Mouse (Mus musculus) T-helper 17 cell (primary cell): ENCODE results near the gene Ppp4c.
"Not testable (repeated sequence)": the region's sequence is repeated elsewhere in the genome, so short reads cannot be mapped to it uniquely, and the experiment has no call there.

Experiments
- in situ Hi-C, 2 experiments: fragments of 300-600 bp; cut with MboI, MseI; formaldehyde crosslinking; loops; 1 replicate in 1 of 2; 2 replicates in 1 of 2; pipeline ENCODE4 v1.15.1; 2025; ENCODE audit warnings: high pct_unique_total_duplicates in 2 of 2

Ppp4c gene

DNA sequence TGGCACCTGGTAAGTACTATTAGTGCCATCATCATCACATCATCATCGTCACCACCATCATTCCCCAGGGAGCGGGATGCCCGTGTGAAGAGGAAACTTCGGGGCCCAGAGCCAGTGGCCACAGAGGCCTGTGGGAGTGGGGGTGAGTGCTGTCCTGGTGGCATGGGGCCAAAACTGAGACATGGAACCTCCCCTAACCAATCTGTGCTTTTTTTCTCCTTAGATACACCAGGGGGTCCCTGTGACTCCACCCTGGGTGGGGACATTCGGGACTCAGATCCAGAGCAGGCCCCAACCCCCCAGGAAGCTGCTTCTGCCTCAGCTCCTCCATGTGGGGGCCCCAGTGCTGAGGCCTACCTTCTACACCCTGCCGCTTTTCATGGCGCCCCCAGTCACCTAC, 7.8 kb downstream of the Ppp4c start:
- in situ Hi-C loops: loop anchor here in 1 of 2 experiments (10.0 kb wide), 1 partner anchor 700 kb away; no protein-coding TSS in a partner anchor

DNA sequence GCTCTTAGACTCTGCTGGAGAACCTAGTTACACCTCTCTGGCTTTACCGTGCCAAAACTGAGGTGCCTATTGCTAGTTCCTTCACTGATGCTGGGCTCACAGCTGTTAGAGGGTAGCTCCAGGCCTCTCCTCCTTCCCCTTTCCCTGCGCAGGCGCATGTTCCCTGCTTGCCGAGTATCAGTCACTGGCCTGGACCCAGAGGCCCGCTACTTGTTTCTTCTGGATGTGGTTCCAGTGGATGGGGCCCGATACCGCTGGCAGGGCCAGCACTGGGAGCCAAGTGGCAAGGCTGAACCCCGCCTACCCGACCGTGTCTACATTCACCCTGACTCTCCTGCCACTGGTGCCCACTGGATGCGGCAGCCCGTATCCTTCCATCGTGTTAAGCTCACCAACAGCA, 9.6 kb downstream of the Ppp4c start:
- in situ Hi-C loops: loop anchor here in 1 of 2 experiments (10.0 kb wide), 1 partner anchor 702 kb away; no protein-coding TSS in a partner anchor

DNA sequence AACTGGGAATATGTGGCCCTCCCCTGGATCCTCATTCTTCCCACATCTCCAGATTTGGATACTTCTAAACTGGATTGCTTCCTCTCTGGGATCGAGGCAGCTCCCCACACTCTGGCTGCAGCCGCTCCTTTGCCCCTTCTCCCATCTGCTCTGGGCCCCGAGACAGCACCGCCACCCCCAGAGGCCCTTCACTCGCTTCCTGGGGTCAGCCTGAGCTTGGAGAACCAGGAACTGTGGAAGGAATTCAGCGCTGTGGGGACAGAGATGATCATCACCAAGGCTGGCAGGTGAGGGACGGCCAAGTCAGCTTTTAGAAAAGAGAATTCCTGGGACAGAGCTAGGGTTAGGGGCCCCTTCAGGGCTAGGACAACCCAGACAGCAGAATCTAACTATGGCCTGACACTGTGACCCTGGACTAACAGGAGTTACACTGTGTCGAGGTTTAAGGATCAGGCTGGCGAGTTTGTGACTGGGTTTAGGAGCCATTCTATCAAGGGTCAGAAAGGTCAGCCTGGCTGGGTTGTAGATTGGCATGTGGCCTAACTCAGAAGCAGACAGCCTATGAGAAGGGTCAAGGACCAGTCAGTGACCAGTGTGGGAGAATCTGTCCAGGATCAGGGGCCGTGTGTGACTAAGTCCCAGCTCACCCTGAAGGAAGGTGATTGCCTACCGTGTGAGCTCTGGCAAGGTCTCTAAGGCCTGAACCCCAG, 10.5 kb downstream of the Ppp4c start:
- in situ Hi-C loops: loop anchor here in 1 of 2 experiments (10.0 kb wide), 1 partner anchor 703 kb away; no protein-coding TSS in a partner anchor

DNA sequence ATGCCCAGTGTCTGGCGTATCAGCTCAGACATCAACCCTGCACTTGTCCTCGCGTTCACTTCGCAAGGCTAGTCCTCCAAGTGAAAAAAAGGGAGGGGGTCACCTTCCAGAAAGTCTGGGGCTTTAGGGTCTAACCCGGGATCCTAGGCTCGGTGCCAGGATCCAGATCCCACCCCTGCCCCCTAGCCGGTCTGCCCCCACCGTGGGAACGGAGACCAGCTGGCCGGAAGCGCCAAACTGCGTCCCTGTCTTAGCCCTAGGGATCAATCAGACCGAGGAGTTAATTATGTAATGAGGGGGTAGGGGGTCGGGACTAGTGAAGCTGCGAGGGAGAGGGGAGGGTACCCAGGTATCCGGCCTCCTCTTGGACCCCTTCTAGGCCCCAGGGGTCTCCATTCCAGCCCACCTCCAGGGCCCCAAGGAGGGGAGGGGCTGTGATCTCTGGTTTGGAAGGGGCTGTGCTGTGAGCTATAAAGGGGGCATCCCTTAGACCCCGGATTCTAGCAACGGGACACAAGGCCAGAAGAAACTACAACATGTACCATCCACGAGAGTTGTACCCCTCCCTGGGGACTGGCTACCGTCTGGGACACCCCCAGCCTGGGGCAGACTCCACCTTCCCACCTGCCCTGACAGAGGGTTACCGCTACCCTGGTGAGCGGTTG, 11.2 kb downstream of the Ppp4c start, which contains the start of gene Tbx6:
Gene Tbx6 (plus strand): TSS at position 513 of the 665 bp plus-strand sequence.
- in situ Hi-C loops: loop anchor here in 1 of 2 experiments (10.0 kb wide), 1 partner anchor 704 kb away; no protein-coding TSS in a partner anchor

DNA sequence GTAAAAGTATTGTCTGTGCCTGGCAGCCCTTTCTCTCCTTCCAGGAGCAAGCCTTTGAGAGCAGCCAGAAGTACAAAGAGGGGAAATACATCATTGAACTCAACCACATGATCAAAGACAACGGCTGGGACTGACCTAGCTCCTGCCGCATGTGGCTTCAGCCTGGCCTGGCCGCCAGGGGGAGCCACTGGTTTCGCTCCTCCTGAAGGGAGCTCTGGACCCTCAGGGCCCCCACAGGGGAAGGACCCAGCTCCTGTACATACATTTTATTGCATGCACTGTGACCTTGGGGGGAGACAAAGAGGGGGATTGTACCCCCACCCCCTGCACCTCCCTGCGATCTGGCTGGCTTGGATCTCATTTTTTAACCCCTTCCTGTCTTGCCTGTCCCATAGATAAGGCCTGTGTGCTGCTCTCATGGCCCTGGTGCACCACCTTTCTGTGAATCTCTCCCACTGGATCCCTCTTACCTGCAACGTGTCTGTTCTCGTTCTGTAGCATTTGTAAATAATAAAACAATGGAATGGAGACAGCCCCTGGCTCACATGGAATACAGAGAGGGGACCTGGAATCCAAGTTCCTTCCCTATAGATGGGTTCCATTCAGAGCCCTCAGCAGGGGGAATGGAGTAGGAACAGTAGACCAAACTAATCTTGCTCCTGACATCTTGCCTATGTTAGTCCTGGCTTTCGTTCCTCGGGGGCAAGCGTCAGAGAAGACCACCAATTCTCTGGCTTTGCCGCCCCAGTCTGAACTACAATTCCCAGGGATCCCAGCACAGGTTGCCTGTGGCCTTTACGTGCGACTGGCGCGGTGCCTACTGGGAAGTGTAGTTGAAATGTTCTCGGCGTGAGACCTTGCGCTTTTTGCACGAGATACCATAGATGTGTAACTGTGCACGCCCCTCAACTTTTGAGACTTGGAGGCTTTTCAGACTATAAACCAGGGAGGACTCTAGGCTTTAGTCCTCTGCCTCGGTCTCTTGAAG, 12.0 kb downstream of the Ppp4c start:
- in situ Hi-C loops: loop anchor here in 1 of 2 experiments (10.0 kb wide), 1 partner anchor 705 kb away; no protein-coding TSS in a partner anchor

DNA sequence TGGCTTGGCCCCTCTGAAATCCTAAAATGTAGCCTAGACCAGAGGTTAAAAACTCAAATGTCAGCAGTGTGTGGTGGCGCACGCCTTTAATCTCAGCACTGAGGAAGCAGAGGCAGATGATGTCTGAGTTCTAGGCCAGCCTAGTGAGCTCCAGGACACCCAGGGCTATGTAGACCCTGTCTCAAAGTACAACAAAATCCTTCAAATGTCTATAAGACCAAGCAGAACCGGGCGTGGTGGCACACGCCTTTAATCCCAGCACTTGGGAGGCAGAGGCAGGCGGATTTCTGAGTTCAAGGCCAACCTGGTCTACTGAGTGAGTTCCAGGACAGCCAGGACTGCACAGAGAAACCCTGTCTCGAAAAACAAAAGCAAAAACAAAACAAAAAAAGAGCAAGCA, 13.2 kb downstream of the Ppp4c start:
- in situ Hi-C loops: not testable (repeated sequence)

DNA sequence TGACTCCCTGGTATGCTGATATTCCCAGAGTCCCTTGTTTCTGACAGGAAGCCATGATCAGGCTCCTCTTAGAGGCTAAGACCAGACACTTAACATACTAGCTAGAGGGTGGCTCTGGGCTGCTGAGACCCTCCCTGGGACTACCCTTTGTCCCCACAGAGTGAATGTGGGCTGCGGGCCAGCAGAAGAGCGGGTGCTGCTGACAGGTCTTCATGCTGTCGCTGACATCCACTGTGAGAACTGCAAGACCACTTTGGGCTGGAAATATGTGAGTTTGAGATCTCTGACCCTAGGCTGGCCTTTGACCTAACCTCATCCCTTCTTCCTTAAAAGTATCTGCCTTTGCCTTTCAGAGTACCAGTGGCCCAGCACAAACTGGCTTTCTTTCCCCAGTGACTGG, 14.1 kb downstream of the Ppp4c start:
- in situ Hi-C loops: no loop called here

DNA sequence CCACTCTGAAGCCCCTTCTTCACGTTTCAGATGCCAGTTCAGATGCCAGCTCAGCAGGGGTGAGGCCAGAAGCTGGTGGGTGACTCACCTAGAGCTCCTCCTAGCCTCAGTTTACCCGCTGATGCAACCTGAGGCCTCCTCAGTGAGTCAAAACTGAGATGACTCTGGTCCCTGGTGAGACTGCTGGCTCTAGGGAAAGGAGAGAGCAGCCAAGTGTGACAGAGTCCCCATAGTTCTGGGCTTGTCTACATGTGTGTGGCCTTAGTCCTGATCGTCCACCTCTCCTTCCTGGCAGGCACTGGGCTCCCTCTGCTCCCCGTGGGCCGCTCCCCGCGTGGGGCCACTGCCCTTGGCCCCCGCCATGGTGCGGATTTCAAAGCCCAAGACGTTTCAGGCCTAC, 14.8 kb downstream of the Ppp4c start:
- in situ Hi-C loops: no loop called here

DNA sequence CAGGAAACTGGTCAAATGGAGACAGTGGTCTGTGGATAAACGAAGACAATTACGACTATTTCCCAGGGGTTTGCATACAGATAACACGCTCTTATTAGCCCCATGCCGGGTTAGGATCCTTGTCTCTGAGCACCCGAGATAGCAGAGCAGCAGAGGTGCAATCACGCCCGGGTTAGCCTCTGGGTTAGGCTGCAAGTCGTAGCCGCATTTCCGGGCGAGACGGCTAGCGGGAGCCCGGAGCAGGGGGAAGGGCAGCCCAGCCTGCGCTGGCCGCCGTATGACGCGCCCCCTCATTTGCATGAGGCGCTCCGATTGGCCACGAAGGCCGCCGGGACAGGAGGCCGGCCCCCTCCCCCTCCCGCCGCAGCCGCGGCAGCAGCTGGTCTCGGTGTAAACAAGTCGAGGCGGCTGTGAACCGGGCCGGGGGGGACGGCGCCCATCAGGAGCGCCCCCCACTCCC, 15.7 kb downstream of the Ppp4c start, which contains the start of gene Ypel3:
Gene Ypel3 (plus strand): TSS at position 358 of the 460 bp plus-strand sequence.
- in situ Hi-C loops: no loop called here

DNA sequence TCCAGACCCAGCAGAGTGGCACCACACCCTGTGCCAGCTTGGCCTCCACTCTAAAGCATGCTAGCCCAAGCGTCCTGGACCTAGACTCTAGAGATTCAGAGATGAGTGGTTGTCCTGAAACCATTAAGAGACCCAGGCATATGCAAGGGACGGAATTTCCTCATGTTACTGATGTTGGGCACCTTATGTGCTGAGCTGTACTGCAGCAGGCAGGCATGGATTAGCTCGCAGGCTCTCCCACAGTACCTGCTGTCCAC, 16.4 kb downstream of the Ppp4c start:
- in situ Hi-C loops: no loop called here

DNA sequence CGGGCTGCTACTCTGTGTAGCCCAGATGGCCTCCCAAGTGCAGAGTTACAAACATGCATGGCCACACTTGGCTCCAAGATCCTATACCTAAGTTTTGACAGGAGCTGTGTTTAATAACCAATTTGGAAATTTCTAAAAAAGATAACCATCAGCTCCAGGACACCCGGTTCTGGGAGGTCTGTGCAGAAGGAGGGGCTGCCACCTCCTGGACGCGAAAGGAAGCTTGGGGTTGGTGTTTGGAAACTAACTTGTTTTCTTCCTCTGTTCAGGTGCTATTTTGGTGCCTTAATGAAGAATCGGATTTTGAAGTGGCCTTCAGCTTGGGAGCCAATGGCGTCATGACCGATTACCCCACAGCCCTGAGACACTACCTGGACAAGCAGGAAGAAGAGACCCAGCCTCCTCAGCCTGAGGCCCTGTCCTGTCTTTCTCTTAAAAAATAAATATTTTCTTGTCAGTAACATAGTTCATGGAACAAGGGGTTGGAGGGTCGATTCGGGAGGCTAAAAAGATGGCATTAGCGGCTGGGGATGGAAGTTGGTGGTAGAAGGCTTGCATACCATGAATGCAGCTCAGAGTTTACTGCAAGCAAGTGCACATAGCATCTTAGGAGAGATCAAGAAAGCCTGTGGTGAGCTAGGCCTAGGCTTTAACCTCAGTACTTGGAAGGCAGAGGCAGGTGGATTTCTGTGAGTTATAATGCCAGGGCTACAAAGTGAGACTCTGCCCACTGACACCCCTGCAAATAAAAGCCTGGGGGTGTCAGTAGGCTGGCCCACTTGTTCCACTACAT, 16.9 kb downstream of the Ppp4c start:
- in situ Hi-C loops: no loop called here

DNA sequence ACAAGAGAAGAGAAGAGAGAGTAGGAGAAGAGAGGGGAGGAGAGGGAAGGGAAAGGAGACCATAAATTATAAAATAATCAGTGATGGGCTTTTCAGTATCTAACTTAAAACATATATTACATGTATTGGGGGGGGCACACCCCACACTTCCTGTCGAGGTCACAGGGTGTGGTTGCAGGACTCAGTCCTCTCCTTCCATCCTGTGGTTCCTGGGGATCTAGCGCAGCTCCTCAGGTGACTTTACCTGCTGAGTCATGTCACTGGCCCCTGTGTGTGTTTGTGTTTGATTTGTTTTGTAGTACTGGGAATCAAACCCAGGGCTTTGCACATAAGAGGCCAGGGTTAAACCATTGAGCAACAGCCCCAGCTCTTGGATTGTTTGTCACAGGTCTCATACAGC, 17.8 kb downstream of the Ppp4c start:
- in situ Hi-C loops: no loop called here

DNA sequence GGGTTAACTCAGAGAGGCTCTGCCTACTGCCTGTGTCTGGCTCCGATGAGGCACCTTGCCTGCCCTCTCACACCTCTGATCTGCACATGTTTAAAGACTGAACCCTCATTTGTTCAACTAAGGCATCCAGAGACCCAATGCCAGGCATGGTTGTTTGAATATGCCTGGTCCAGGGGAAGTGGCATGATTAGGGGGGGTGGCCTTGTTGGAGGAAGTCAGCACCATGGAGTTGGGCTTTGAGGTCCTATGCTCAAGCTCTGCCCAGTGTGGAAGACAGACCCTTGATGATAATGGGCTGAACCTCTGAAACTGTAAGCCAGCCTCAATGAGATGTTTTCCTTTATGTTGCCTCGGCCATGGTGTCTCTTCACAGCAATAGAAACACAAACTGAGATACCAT, 18.9 kb downstream of the Ppp4c start:
- in situ Hi-C loops: no loop called here

DNA sequence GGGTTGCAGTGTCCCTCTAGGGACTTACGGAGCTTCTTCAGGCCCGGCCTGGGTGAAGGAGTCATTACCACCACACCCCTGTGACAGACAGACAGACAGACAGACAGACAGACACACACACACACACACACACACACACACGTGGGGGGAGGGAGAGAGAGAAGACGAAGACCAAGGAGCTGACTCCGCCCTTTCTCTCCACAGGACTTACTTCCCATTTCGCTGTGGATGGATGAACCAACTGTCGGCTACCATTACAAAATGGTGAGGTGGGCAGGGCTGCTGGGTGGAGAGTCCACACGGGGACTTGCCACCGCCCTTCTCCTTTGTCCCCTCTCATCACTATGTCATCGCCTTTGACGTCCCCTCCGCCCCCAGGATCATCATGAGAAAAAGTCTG, 21.5 kb downstream of the Ppp4c start:
- in situ Hi-C loops: no loop called here

DNA sequence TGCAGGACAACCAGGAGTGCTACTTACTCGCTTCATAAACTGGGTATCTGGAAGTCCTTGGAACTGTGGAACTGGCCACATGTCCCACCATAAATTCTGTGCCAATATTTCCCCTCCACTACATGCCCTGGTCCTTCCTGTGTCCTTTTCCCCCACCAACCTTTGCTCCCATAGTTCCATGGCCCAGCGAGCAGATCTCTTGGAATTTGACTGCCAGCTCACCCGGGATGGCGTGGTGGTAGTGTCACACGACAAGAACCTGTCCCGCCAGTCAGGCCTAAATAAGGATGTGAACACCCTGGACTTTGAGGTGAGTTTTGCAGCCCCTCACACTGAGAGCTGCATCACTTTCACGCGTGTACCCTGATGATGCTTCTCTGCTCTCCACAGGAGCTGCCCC, 25.3 kb downstream of the Ppp4c start:
- in situ Hi-C loops: no loop called here

DNA sequence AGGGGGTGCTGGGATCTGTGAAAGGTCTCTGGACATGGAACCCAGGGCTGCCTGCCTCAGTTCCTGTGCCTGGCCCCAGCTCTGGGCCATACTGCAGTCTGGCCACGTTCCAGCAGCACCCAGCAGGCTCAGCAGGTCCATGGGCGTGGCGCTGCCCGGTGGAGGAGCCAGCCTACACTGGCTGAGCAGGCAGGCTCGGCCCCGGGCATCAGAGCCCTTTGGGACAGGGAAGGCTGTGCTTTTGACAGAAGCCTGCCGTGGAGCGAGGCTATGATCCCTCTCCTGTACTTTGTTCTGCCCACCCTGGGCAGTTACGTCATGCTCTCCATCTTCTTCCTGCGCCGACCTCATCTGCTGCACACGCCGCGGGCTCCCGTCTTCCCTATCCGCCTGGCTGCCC, 26.1 kb downstream of the Ppp4c start, which contains the start of gene Gdpd3:
Gene Gdpd3 (plus strand): TSS at position 134 of the 400 bp plus-strand sequence.
- in situ Hi-C loops: no loop called here

DNA sequence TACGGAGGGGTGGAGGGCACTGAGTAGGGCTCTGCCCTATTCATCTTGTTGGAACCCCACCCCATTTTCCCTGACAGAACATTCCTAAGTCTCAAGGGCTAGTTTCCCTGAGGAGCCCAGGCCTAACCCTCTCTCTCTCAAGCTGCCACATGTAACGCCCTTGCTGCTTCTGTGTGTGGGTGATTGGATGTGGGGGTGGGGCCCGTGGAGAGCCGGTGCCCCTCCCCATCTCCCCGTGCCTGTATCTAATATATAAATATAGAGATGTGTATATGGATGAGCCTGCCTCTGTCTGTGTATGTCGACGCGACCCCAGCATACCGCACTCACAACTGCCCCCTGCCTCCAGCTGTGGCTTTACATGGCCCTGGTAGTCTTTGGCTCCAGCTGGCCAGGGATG, 26.8 kb downstream of the Ppp4c start:
- in situ Hi-C loops: no loop called here

DNA sequence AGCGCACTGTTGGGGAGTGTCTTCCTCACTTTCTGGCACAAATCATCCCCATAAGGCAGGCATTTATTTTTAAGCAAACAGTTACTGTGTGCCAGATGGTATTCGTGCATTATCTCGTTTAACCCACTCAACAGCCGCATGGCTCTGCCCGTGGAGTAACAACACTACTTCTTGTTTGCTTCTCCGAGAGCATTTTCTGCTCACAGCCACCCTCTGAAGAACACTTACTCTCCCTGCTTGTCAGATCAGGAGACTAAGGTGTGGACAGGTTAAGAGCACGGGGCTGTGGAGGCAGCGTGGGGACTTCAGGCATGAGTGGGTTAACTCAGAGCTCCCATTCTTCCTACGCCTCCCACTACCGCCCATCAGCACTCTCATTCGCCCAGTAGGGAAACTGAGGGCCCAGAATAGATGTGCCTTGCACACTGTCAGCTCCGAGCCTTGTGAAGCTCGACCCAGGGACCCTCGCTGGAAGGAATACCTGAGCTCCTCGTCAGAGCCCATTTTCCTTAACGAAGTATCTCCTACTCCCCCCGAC, 29.8 kb downstream of the Ppp4c start:
- in situ Hi-C loops: no loop called here

DNA sequence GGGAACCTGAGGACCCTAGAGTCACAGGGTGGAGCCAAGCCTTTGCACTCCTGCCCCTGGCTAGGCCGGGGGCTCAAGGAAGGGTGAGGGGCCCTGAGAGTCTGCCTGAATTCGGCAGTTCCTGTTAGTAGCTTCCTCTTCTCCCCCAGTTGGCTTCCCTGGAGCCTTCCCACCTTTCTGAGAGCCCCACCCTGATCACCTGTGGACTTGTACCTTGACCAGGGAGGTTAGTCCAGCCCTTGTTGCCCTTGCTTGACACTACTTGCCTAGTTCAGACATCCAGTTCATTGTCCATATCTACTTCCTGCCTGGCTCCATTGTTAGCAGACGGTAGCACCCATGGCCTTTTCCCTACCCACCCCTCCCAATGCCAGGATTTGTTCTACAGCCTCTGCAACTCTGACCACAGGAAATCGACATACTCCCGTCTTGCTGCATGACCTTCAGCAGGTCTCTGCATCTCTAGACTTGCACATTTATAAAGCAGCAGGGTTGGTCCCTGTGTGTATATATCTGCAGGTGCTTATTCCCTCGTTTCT, 30.7 kb downstream of the Ppp4c start:
- in situ Hi-C loops: no loop called here

DNA sequence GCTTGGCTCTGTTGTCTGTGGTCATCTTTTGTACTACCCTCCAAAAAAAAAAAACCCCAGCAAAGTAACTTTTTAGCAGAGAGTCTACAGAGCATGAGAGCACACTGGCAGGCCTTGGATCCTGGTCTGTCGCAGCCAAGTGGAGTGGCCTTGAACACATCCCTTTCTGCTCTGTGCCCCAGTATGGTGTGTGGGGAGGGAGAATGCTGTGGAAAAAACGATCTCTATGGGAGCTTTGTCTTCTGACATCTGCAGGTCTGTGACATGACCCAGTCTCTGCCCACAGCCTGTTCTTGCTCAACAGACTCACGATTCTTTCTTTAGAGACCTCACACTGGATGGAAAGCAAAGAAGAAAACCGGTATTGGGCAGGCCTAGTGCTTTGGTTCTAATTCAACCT, 31.3 kb downstream of the Ppp4c start:
- in situ Hi-C loops: no loop called here
